Mouse (Mus musculus) spleen, adult 2 months (tissue): Measurements from ENCODE around the gene Celsr2. TPM values are rescaled to one million over a fixed set of nuclear protein-coding genes. Genes with fewer than 3 reads are reported as not detected.
A peak's percentile ranks its signal among the peaks of the same experiment; 100 is the strongest.

Experiments
- DNase-seq, 2 experiments: peaks; one replicate each; pipeline versions ENCODE4 v3.0.0 to v3.0.0-alpha.2; 2012 to 2021; ENCODE audit warnings: low spot score in 2 of 2, low read depth in 1 of 2
- H3K27ac ChIP-seq: fragments of 200-500 bp; 2 replicates; pipeline ENCODE4 v1.5.1; 2012; ENCODE audit warnings: low read length, inconsistent platforms; ENCODE audit not compliant: insufficient read depth
- H3K27me3 ChIP-seq: fragments of 200-500 bp; 2 replicates; pipeline ENCODE4 v1.6.1; 2012; ENCODE audit warnings: mild to moderate bottlenecking, moderate library complexity, low read length, inconsistent platforms; ENCODE audit not compliant: control insufficient read depth, insufficient read depth
- H3K36me3 ChIP-seq: fragments of 200-500 bp; 2 replicates; pipeline ENCODE4 v1.6.1; 2012; ENCODE audit warnings: mild to moderate bottlenecking, low read length, inconsistent platforms; ENCODE audit not compliant: control insufficient read depth, insufficient read depth
- H3K4me1 ChIP-seq: fragments of 200-500 bp; 2 replicates; pipeline ENCODE4 v1.6.1; 2011; ENCODE audit warnings: inconsistent platforms; ENCODE audit not compliant: control insufficient read depth, insufficient read depth, insufficient read length
- H3K4me3 ChIP-seq: fragments of 200-500 bp; 2 replicates; pipeline ENCODE4 v1.5.1; 2011; ENCODE audit warnings: mild to moderate bottlenecking, inconsistent platforms; ENCODE audit not compliant: insufficient read depth, insufficient read length; ENCODE audit errors: extremely low read depth
- CTCF ChIP-seq: fragments of 200-500 bp; IDR thresholded peaks from 2 replicates; pipeline ENCODE4 v1.5.1; 2011; ENCODE audit warnings: mild to moderate bottlenecking, inconsistent platforms; ENCODE audit not compliant: insufficient read depth, insufficient read length, insufficient replicate concordance; ENCODE audit errors: extremely low read depth
- POLR2A ChIP-seq: fragments of 200-500 bp; IDR thresholded peaks from 2 replicates; pipeline ENCODE4 v1.6.1; 2011; ENCODE audit warnings: low read depth, low read length, inconsistent platforms
- WGBS: fragments of 180-500 bp; shearing (Covaris S2); methylation state at CpG from one replicate; pipeline ENCODE4 v1.1.7; 2018; 5-methylcytosine and 5-hydroxymethylcytosine counted together
- polyA plus RNA-seq: library from polyadenylated mRNA; depleted of rRNA; stranded (reverse); fragments of >200 nt; gene quantifications from 2 replicates; pipeline ENCODE4 v1.2.3, GENCODE M21; 2012; rRNA removed

Celsr2 gene
- 2.6 and 4.2 TPM in 2 replicates for polyA plus RNA-seq

DNA sequence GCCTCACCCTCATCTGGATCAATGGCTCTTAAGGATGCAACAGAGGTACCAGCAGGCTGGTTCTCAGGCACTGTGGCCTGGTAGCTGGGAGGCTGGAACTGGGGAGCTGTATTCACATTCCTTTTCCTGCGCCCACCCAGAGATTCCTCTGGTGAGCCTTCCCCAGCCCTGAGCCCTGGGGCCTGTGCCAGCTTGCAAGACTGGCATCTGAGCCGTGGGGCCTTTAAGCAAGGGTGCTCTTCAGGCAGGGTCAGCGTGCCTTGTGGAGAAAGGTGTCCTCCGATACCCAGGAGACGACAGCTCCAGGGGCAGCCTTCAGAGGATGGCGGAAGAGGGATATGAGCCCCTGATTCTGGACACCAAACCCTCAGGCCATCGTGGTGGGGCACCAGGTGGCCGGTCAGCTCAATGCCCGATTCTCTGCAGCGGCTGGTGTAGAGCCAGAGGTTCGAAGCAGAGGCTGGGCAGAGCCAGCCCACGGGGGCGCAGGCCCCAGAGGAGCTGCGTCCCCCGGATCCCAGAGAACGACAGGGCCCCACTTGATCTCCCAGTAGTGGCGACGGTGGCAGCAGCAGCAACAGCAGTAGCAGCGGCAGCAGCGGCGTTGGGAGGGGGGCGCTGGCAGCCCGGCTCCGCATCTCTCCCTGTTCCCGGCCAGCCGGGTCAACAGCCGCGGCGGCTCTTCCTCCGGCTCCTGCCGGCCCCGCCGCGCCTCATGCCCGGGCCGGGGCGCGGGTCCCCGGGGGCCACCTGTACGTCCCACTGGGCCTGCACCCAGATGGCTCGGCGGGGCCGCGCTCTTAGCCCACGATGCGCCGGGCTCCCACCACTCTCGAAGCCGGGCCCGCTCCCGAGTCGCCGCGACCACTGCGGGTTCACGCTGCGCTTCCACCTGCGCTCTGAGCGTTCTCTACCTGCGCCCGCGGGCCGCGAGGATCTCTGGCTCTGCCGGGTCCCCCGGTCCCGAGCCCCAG is at the start of gene Celsr2:
Gene Celsr2, minus strand, starts transcription at position 696 of the 974 bp plus-strand sequence.
- H3K27me3 ChIP-seq = peaks cover 3% of the 10 kb centered on the region; the same call in 1 of the 2 replicates

GRCm38 (mm10) chr3:108458866-108459265 is 43.5 kb upstream of the Celsr2 start:
- Histone ChIP-seq H3K36me3 (no peaks in the 10 kb centered on the region), H3K27ac (peak overlapping the region; percentile 39), H3K4me3 (peak overlapping the region; percentile 16; the same call in 1 of the 2 replicates), H3K4me1 (peaks cover 4% of the 10 kb centered on the region; the same call in 1 of the 2 replicates), H3K27me3 (no peaks in the 10 kb centered on the region)
- DNase-seq = peak; percentile 42 to 68
- WGBS = 32% methylated on average over 10 of the region's 10 CpGs
- peak; percentile 34; the same call in 1 of the 2 replicates for TF ChIP-seq CTCF
- no peak for TF ChIP-seq POLR2A

More for the DNA sequence above, at the start of gene Celsr2:
- no peaks in the 10 kb centered on the region for H3K36me3 ChIP-seq
- WGBS = 12% methylated on average over 65 of the region's 67 CpGs
- H3K4me1 ChIP-seq = peaks cover 8% of the 10 kb centered on the region
- peak within 1 kb of the TSS; percentile 71 for H3K4me3 ChIP-seq
- no peak within 1 kb of the TSS for H3K27ac ChIP-seq
- DNase-seq = no peak
- no peak for TF ChIP-seq CTCF
- no peak for TF ChIP-seq POLR2A

GRCm38 (mm10) chr3:108458380-108458779 is 43.0 kb upstream of the Celsr2 start:
- Histone ChIP-seq H3K27me3 (no peaks in the 10 kb centered on the region), H3K4me1 (peaks cover 4% of the 10 kb centered on the region; the same call in 1 of the 2 replicates), H3K36me3 (no peaks in the 10 kb centered on the region), H3K27ac (peak overlapping the region; percentile 67), H3K4me3 (peak overlapping the region; percentile 16; the same call in 1 of the 2 replicates)
- 43% methylated on average over 14 of the region's 14 CpGs for WGBS
- DNase-seq = peak; percentile 12 to 33
- no peak for TF ChIP-seq CTCF
- no peak for TF ChIP-seq POLR2A

DNA sequence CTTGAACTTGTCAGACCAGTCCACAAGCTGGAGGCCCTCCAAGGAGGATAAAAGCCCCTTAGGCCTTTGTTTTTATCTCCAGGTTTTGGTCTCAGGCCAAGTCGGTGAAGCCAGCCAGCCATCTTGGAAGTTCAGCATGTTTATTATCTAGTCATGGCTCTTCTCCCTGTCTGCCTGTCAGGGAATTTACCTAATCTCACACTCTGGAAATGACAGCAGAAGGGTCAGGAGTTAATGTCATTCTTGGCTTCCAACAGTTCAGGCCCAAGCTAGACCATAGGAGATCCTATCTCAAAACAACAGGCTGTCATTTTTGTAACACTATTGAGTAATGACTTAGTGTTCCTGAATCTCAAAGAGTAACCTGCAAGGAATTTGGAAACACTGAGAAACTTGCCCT is 38.8 kb upstream of the Celsr2 start:
- Histone ChIP-seq H3K27me3 (no peaks in the 10 kb centered on the region), H3K36me3 (no peaks in the 10 kb centered on the region), H3K4me3 (no peak overlapping the region), H3K27ac (no peak overlapping the region), H3K4me1 (peaks cover 4% of the 10 kb centered on the region; the same call in 1 of the 2 replicates)
- no peak for DNase-seq
- TF ChIP-seq POLR2A (no peak), CTCF (no peak)
- WGBS = 79% methylated on average over 1 of the region's 1 CpGs

DNA sequence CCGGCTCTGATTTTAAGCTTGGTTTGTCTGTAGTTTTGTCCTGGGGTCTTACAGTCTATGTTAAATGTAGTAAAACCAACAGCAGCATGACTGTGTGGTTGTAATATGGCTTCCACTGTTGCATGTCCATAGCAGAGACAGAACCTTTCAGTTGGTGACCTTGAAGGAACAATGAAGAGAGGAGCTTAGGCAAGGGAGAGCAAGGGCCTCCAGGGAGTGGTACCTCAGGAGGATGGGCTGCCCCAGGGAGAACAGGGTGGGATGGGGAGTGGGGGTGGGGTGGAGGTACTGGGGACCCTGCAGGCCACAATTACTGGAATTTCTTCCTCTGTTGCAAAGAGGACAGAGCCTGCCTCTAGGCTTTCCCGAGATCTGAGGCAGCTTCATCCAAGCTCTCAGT is 36.6 kb upstream of the Celsr2 start:
- WGBS = 92% methylated on average over 2 of the region's 2 CpGs
- DNase-seq = no peak
- H3K36me3 ChIP-seq = no peaks in the 10 kb centered on the region
- no peaks in the 10 kb centered on the region for H3K27me3 ChIP-seq
- H3K27ac ChIP-seq = no peak overlapping the region
- H3K4me1 ChIP-seq = no peaks in the 10 kb centered on the region
- TF ChIP-seq CTCF (no peak), POLR2A (no peak)
- H3K4me3 ChIP-seq = no peak overlapping the region

GRCm38 (mm10) chr3:108445366-108445705 is 30.0 kb upstream of the Celsr2 start:
- H3K36me3 ChIP-seq = no peaks in the 10 kb centered on the region; the same call in 1 of the 2 replicates
- H3K27ac ChIP-seq = peak overlapping the region; percentile 57

More at GRCm38 (mm10) chr3:108445366-108445705, 30.0 kb upstream of the Celsr2 start:
- Histone ChIP-seq H3K4me3 (peak overlapping the region; percentile 94), H3K4me1 (peaks cover 6% of the 10 kb centered on the region), H3K27me3 (no peaks in the 10 kb centered on the region)
- TF ChIP-seq POLR2A (no peak), CTCF (no peak)
- whole genome bisulfite sequencing = 16% methylated on average over 6 of the region's 6 CpGs
- DNase-seq = no peak
